Mouse (Mus musculus) T-helper 2 cell (primary cell): ENCODE results near the gene Wdfy3.
"Not testable (repeated sequence)": the region's sequence is repeated elsewhere in the genome, so short reads cannot be mapped to it uniquely, and the experiment has no call there.

Experiments used
- in situ Hi-C: fragments of 300-600 bp; cut with MboI, MseI; formaldehyde crosslinking; loops from one replicate; pipeline ENCODE4 v1.15.1; 2025; ENCODE audit warnings: high pct_unique_total_duplicates

The Wdfy3 gene

GRCm38 (mm10) chr5:101949323-101949722, 120.4 kb downstream of the Wdfy3 start:
- in situ Hi-C loops = no loop called here

- in situ Hi-C loops = no loop called here
Observed at GRCm38 (mm10) chr5:101948641-101949040, 121.1 kb downstream of the Wdfy3 start.

GRCm38 (mm10) chr5:101945731-101946130, 124.0 kb downstream of the Wdfy3 start:
- in situ Hi-C loops = no loop called here

GRCm38 (mm10) chr5:101937909-101938596, 131.7 kb downstream of the Wdfy3 start:
- in situ Hi-C loops = loop anchor here (10.0 kb wide), 1 partner anchor 1077 kb away; no protein-coding TSS in a partner anchor

GRCm38 (mm10) chr5:101937362-101937761, 132.4 kb downstream of the Wdfy3 start:
- in situ Hi-C loops = loop anchor here (10.0 kb wide), 1 partner anchor 1077 kb away; no protein-coding TSS in a partner anchor

GRCm38 (mm10) chr5:101935893-101936292, 133.8 kb downstream of the Wdfy3 start:
- in situ Hi-C loops = loop anchor here (10.0 kb wide), 1 partner anchor 1079 kb away; no protein-coding TSS in a partner anchor

- in situ Hi-C loops = loop anchor here (10.0 kb wide), 1 partner anchor 1080 kb away; no protein-coding TSS in a partner anchor
Observed at GRCm38 (mm10) chr5:101934629-101935028, 135.1 kb downstream of the Wdfy3 start.

- in situ Hi-C loops = loop anchor here (10.0 kb wide), 1 partner anchor 1082 kb away; no protein-coding TSS in a partner anchor
Observed at GRCm38 (mm10) chr5:101932971-101933810, 136.5 kb downstream of the Wdfy3 start.

GRCm38 (mm10) chr5:101931997-101932396, 137.7 kb downstream of the Wdfy3 start:
- in situ Hi-C loops = loop anchor here (10.0 kb wide), 1 partner anchor 1083 kb away; no protein-coding TSS in a partner anchor

GRCm38 (mm10) chr5:101926311-101926710, 143.4 kb downstream of the Wdfy3 start:
- in situ Hi-C loops = no loop called here

- in situ Hi-C loops = no loop called here
Observed at GRCm38 (mm10) chr5:101923710-101924109, 146.0 kb downstream of the Wdfy3 start.

- in situ Hi-C loops = no loop called here
Observed at GRCm38 (mm10) chr5:101919559-101919958, 150.2 kb downstream of the Wdfy3 start.

- in situ Hi-C loops = no loop called here
Observed at GRCm38 (mm10) chr5:101909468-101909867, 160.3 kb downstream of the Wdfy3 start.

- in situ Hi-C loops = no loop called here
Observed at GRCm38 (mm10) chr5:101905624-101906023, 164.1 kb downstream of the Wdfy3 start.

GRCm38 (mm10) chr5:101904841-101905240, 164.9 kb downstream of the Wdfy3 start:
- in situ Hi-C loops = not testable (repeated sequence)

- in situ Hi-C loops = no loop called here
Observed at GRCm38 (mm10) chr5:101902686-101903085, 167.0 kb downstream of the Wdfy3 start.

- in situ Hi-C loops = no loop called here
Observed at GRCm38 (mm10) chr5:101899981-101900380, 169.7 kb downstream of the Wdfy3 start.

- in situ Hi-C loops = no loop called here
Observed at GRCm38 (mm10) chr5:101896784-101897183, 172.9 kb downstream of the Wdfy3 start.

- in situ Hi-C loops = no loop called here
Observed at GRCm38 (mm10) chr5:101895717-101896645, 173.7 kb downstream of the Wdfy3 start.

GRCm38 (mm10) chr5:101895119-101895518, 174.6 kb downstream of the Wdfy3 start:
- in situ Hi-C loops = no loop called here

- in situ Hi-C loops = no loop called here
Observed at GRCm38 (mm10) chr5:101893820-101894515, 175.8 kb downstream of the Wdfy3 start.
